Mouse (Mus musculus) C2C12 (cell line): Measurements from ENCODE around the gene Abcc9. TPM values are rescaled to one million over a fixed set of nuclear protein-coding genes. Genes with fewer than 3 reads are reported as not detected.

Experiments used
- H3K27me3 ChIP-seq: one replicate; pipeline ENCODE4 v1.6.1; 2011; ENCODE audit not compliant: control insufficient read depth, insufficient read depth, insufficient read length
- H3K36me3 ChIP-seq: one replicate; pipeline ENCODE4 v1.6.1; 2011; ENCODE audit not compliant: control insufficient read depth, insufficient read depth
- H3K4me3 ChIP-seq: one replicate; pipeline ENCODE4 v1.5.1; 2011; ENCODE audit warnings: mild to moderate bottlenecking, control low read depth; ENCODE audit not compliant: poor library complexity, insufficient read depth, severe bottlenecking
- H3K79me2 ChIP-seq: one replicate; pipeline ENCODE4 v1.6.1; 2011; ENCODE audit not compliant: control insufficient read depth, insufficient read depth
- H3K79me3 ChIP-seq: one replicate; pipeline ENCODE4 v1.6.1; 2011; ENCODE audit warnings: low read depth, control low read depth
- H3ac ChIP-seq: one replicate; pipeline ENCODE3; 2011; ENCODE audit warnings: low read depth; ENCODE audit not compliant: control insufficient read depth, insufficient read length
- CEBPB ChIP-seq: IDR thresholded peaks from one replicate; pipeline ENCODE4 v1.6.1; 2011; ENCODE audit warnings: low read depth, mild to moderate bottlenecking, control low read depth, moderate library complexity
- CTCF ChIP-seq: IDR thresholded peaks from one replicate; pipeline ENCODE4 v1.5.1; 2011; ENCODE audit not compliant: control insufficient read depth, insufficient read depth, insufficient read length
- FOSL1 ChIP-seq: IDR thresholded peaks from one replicate; pipeline ENCODE4 v1.8.0; 2011; ENCODE audit warnings: mild to moderate bottlenecking, low read length; ENCODE audit not compliant: poor library complexity, insufficient read depth, severe bottlenecking
- MAX ChIP-seq: IDR thresholded peaks from one replicate; pipeline ENCODE4 v1.6.1; 2011; ENCODE audit warnings: mild to moderate bottlenecking, control low read depth
- MYOD1 ChIP-seq: IDR thresholded peaks from one replicate; pipeline ENCODE4 v1.6.1; 2011; ENCODE audit warnings: low read depth; ENCODE audit not compliant: control insufficient read depth, insufficient read length
- MYOG ChIP-seq: IDR thresholded peaks from one replicate; pipeline ENCODE4 v1.6.1; 2011; ENCODE audit not compliant: control insufficient read depth, insufficient read length; ENCODE audit errors: extremely low read depth
- USF1 ChIP-seq: IDR thresholded peaks from one replicate; pipeline ENCODE4 v1.6.1; 2011; ENCODE audit warnings: low read depth, mild to moderate bottlenecking, control low read depth, moderate library complexity
- polyA plus RNA-seq: library from polyadenylated mRNA; unstranded; fragments of >200 nt; fragmentation: generic; extraction: Trizol; gene quantifications from one replicate; pipeline ENCODE4 v1.2.1, GENCODE M21; 2012; ENCODE audit warnings: missing spikeins

Gene Abcc9
- polyA plus RNA-seq, 1 experiment = under 0.01 TPM

DNA sequence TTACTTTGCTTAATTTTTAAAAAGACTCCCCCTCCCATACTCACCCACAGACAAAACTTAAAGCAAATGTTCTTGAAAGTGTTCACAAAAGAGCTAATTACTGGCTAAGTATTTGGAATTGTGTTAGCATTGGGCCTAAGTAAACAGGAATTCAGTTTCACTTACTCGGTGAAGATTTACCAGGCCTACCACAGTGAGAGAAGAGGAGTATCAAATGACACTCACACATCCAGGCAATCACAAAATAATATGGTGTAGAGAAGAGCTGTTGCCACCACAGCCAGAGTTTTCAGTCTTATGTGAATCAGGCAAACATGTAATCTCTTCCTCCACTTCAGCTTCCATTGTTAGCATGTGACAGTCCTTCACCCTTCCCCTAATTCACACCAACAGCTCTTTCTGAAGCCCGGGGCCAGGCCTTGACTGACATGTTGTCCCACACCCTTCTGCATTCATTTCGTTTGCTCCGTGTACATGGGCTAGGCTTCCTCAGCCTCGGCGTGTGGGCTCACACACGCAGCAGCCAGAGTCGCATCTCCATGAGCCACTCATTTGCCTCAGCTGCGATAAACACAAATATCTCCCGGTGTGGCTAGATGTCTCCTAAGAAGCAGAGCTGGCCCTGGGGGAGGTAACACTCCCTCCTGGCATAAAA is 67.5 kb downstream of the Abcc9 start:
- no peaks in the 10 kb centered on the region for H3K79me2 ChIP-seq
- no peak overlapping the region for H3ac ChIP-seq
- H3K27me3 ChIP-seq = no peaks in the 10 kb centered on the region
- H3K4me3 ChIP-seq = no peak overlapping the region
- H3K36me3 ChIP-seq = no peaks in the 10 kb centered on the region
- H3K79me3 ChIP-seq = no peaks in the 10 kb centered on the region
- no peak for TF ChIP-seq MYOD1
- no peak for TF ChIP-seq MYOG
- TF ChIP-seq USF1 = no peak
- no peak for TF ChIP-seq CEBPB
- no peak for TF ChIP-seq MAX

GRCm38 (mm10) chr6:142623351-142623750 is 78.8 kb downstream of the Abcc9 start:
- H3ac ChIP-seq = no peak overlapping the region
- H3K4me3 ChIP-seq = no peak overlapping the region
- H3K79me2 ChIP-seq = no peaks in the 10 kb centered on the region
- no peaks in the 10 kb centered on the region for H3K79me3 ChIP-seq
- no peak for TF ChIP-seq CTCF
- no peak for TF ChIP-seq USF1
- no peak for TF ChIP-seq MAX
- TF ChIP-seq MYOG = no peak
- TF ChIP-seq FOSL1 = no peak
- no peak for TF ChIP-seq MYOD1
- TF ChIP-seq CEBPB = no peak
- H3K36me3 ChIP-seq = no peaks in the 10 kb centered on the region
- H3K27me3 ChIP-seq = no peaks in the 10 kb centered on the region

DNA sequence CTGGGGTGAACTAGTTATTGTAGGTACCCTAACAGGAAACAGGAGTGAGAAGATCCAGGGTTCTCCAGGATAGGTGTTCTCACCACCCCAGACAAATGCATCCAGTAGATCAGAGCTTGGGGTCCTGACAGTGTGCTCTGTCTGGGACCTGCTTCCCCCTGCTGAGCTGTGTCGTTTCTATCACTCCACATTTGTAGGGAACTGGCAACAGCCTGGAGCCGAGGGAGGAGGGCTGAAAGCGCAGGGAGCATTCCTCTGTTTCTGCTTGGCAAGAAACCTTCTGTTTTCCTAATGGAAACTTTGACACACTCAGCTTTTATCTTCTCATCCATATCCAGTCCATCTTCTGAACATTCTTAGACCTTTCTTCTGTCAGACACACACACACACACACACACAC is 85.5 kb downstream of the Abcc9 start:
- H3K79me3 ChIP-seq = no peaks in the 10 kb centered on the region
- no peaks in the 10 kb centered on the region for H3K36me3 ChIP-seq
- no peak overlapping the region for H3K4me3 ChIP-seq
- no peaks in the 10 kb centered on the region for H3K27me3 ChIP-seq
- no peak for TF ChIP-seq FOSL1
- TF ChIP-seq CEBPB = no peak
- no peak for TF ChIP-seq MYOG
- no peak for TF ChIP-seq MYOD1
- TF ChIP-seq USF1 = no peak
- TF ChIP-seq MAX = no peak
- TF ChIP-seq CTCF = no peak
- no peaks in the 10 kb centered on the region for H3K79me2 ChIP-seq
- H3ac ChIP-seq = no peak overlapping the region

DNA sequence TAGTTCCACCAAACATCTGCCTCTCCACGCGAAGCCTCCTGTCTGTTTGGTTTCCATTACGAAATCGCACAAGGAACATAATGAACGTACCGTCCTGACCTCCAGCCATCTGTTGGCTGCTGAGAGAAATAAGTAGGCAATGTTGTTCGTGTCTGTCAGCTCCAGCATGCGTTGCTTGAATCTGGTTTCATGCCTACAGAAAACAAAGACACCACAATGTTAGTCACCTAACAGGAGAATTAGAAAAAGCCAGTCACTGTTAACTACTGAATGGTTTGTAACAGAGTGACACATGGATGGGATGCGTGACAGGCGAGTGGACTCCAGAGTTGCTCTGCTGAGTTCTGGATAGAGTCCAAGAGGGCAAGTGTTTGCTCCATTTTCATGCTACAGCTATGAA is 87.8 kb downstream of the Abcc9 start:
- Histone ChIP-seq H3ac (no peak overlapping the region), H3K27me3 (no peaks in the 10 kb centered on the region), H3K4me3 (no peak overlapping the region), H3K79me2 (no peaks in the 10 kb centered on the region), H3K36me3 (no peaks in the 10 kb centered on the region), H3K79me3 (no peaks in the 10 kb centered on the region)
- no peak for TF ChIP-seq CEBPB
- no peak for TF ChIP-seq MAX
- TF ChIP-seq MYOG = no peak
- no peak for TF ChIP-seq MYOD1

DNA sequence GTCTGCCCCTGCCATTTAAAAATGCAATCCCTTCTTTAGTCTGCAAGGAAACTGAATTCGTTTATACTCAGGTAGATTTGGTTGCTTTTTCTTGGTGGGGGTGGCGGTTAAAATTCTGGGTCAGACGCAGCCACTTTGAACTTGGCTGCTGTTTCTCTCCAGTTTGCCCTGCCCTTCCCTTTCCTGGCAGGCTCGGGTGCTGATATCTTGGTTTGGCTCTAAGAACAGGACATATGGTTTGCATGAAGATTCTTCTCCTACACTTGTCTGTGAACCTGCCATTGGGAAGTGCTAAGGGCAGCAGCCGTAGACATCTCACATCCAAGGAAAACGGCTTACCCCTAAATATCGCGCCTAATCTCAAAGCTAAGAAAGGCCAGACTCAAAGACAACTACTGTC is 89.7 kb downstream of the Abcc9 start:
- Histone ChIP-seq H3K27me3 (no peaks in the 10 kb centered on the region), H3K4me3 (no peak overlapping the region), H3K79me2 (no peaks in the 10 kb centered on the region), H3K36me3 (no peaks in the 10 kb centered on the region), H3K79me3 (no peaks in the 10 kb centered on the region), H3ac (no peak overlapping the region)
- TF ChIP-seq MYOD1 = no peak
- no peak for TF ChIP-seq FOSL1
- TF ChIP-seq MAX = no peak
- TF ChIP-seq USF1 = no peak
- TF ChIP-seq CEBPB = no peak

GRCm38 (mm10) chr6:142609401-142610373 is 92.4 kb downstream of the Abcc9 start:
- no peak overlapping the region for H3K4me3 ChIP-seq
- no peaks in the 10 kb centered on the region for H3K27me3 ChIP-seq
- H3K79me3 ChIP-seq = no peaks in the 10 kb centered on the region
- TF ChIP-seq USF1 (no peak), MYOD1 (no peak), FOSL1 (no peak), CEBPB (no peak), CTCF (no peak), MYOG (no peak), MAX (no peak)
- no peaks in the 10 kb centered on the region for H3K79me2 ChIP-seq
- no peaks in the 10 kb centered on the region for H3K36me3 ChIP-seq
- H3ac ChIP-seq = no peak overlapping the region
